Mouse (Mus musculus) embryonic fibroblast, embryonic 13.5 days (primary cell): ENCODE measurements around the gene Pcbp1. TPM values are rescaled to one million over a fixed set of nuclear protein-coding genes. Genes with fewer than 3 reads are reported as not detected.

Experiments used
- H3K27ac ChIP-seq: 2 replicates; pipeline ENCODE4 v1.5.1; 2012; ENCODE audit warnings: low read length, control low read depth, inconsistent platforms; ENCODE audit not compliant: insufficient read depth
- H3K4me1 ChIP-seq: 2 replicates; pipeline ENCODE4 v1.6.1; 2011; ENCODE audit warnings: low read length; ENCODE audit not compliant: control insufficient read depth, insufficient read depth
- H3K4me3 ChIP-seq: 2 replicates; pipeline ENCODE4 v1.5.1; 2011; ENCODE audit warnings: mild to moderate bottlenecking, control low read depth, low read length; ENCODE audit not compliant: insufficient read depth
- CTCF ChIP-seq: IDR thresholded peaks from 2 replicates; pipeline ENCODE4 v1.5.1; 2011; ENCODE audit warnings: mild to moderate bottlenecking, control low read depth, low read length, moderate library complexity, borderline replicate concordance; ENCODE audit not compliant: insufficient read depth
- POLR2A ChIP-seq: IDR thresholded peaks from 2 replicates; pipeline ENCODE4 v1.6.1; 2011; ENCODE audit warnings: low read depth, mild to moderate bottlenecking, control low read depth, low read length, moderate library complexity
- polyA plus RNA-seq: library from polyadenylated mRNA; stranded (reverse); fragments of >200 nt; gene quantifications from 2 replicates; pipeline ENCODE4 v1.2.4, GENCODE M21; 2011; ENCODE audit warnings: low read depth; ENCODE audit not compliant: missing spikeins, insufficient read length

The Pcbp1 gene
- polyA plus RNA-seq, 1 experiment = 176 TPM

DNA sequence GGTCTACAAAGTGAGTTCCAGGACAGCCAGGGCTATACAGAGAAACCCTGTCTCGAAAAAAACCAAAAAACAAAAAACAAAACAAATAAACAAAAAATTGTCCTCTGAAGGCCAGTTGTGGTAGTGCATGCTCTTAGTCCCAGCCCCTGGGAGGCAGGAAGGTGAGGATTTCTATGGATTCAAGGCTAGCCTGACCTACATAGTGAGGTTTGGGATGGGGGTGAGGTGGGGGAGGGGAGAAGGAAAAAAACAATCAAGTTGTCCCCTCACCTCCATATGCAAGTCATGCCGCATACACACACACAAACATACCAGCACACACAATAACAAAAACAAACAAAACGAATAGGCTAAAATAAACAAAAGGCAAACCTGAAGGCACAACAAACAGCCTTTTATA lies 17.4 kb downstream of the Pcbp1 start:
- TF ChIP-seq CTCF (no peak), POLR2A (no peak)
- no peak overlapping the region for H3K4me3 ChIP-seq
- no peak overlapping the region for H3K27ac ChIP-seq
- H3K4me1 ChIP-seq = no peaks in the 10 kb centered on the region

DNA sequence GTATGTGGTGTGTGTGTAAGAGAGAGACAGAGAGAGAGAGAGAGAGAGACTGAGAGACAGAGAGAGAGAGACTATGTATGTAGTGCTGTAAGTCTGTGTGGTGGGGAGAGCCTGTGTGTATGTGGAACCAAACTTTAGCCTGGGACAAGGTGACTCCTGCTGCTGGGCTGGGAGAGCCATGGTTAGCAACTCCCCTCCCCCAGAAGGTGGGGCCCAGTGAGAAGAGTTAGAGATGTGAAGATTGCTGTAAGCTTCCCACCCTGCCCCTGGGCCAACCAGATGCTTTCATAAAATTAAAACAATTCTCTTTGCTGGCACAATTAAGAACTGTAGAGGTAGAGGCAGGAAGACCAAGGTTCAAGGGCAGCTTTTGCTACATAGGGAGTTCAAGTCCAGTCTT lies 19.0 kb downstream of the Pcbp1 start:
- no peak for TF ChIP-seq CTCF
- no peak for TF ChIP-seq POLR2A
- no peak overlapping the region for H3K4me3 ChIP-seq
- H3K27ac ChIP-seq = no peak overlapping the region

GRCm38 (mm10) chr6:86506309-86506708 lies 19.8 kb downstream of the Pcbp1 start:
- TF ChIP-seq POLR2A = no peak
- no peak for TF ChIP-seq CTCF
- no peak overlapping the region for H3K4me3 ChIP-seq
- no peaks in the 10 kb centered on the region for H3K4me1 ChIP-seq

More for the DNA sequence above, 19.0 kb downstream of the Pcbp1 start:
- H3K4me1 ChIP-seq = no peaks in the 10 kb centered on the region

DNA sequence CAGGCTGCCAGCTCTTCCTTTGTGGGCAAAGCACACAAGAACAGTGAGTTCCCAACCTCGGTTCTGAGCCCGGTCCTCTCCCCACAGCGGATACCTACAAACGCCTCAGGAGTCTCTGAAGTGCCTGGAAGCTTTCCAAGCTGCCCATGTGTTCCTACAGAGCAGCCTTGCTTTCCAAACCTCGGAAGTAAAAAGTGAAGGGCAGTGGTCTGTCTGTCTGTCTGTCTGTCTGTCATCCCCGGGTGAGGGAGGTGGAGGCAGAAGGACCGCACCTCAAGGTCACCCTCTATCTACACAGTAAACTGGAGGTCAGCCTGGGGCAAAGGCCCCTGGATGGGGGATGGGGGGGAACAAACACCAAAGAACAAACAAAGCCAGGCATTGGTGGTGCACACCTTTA lies 20.4 kb downstream of the Pcbp1 start:
- H3K27ac ChIP-seq = no peak overlapping the region
- TF ChIP-seq CTCF (no peak), POLR2A (no peak)
- no peak overlapping the region for H3K4me3 ChIP-seq
- H3K4me1 ChIP-seq = no peaks in the 10 kb centered on the region

More at GRCm38 (mm10) chr6:86506309-86506708, 19.8 kb downstream of the Pcbp1 start:
- H3K27ac ChIP-seq = no peak overlapping the region

DNA sequence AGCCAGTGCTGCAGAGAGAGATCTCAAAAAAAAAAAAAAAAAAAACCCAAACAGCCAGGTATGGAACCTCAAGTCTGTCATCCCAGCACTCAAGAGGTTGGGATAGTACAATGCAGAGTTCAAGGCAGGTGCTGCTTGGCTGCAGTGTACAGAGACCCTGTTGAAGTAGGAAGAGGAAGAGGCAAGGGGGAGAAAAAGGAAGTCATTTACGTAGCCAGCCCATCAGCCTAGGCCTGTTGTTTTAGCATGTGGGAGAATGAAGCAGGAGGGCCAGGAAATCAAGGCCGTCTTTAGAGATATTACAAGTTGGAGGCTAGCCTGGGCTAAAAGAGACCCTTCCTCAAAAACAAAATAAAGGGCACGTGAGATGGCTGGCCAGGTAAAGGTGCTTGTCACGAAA lies 22.6 kb downstream of the Pcbp1 start:
- H3K4me1 ChIP-seq = no peaks in the 10 kb centered on the region
- no peak overlapping the region for H3K4me3 ChIP-seq
- TF ChIP-seq CTCF (no peak), POLR2A (no peak)
- no peak overlapping the region for H3K27ac ChIP-seq

DNA sequence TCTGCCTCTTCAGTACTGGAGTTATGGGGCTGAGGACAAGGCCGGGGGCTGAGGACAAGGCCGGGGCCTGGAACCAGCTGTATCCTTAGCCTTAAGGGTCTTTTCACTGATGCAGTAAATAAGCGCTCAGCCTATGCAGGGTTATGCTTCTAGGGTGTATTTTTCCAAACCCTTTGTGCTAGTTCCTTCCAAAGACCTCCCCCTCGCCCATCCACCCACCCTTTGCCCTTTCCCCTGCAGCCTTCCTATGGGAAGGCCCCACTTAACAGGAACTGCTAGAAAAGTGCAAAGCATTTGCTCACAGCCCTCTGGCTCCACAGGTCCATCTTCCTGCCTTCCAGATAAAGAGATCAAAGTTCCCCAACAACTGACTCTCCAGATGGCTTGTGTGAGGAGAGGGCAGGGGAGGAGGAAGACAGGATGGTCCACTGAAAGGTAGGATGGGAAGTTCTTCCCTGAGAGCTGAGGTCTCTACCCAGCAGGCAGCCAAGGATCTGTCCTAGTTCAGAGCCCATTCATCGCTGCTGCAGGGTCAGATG lies 26.5 kb downstream of the Pcbp1 start:
- TF ChIP-seq POLR2A = no peak
- TF ChIP-seq CTCF = no peak
- Histone ChIP-seq H3K4me3 (no peak overlapping the region), H3K27ac (no peak overlapping the region), H3K4me1 (no peaks in the 10 kb centered on the region)

- Histone ChIP-seq H3K27ac (no peak overlapping the region), H3K4me1 (peaks cover 4% of the 10 kb centered on the region), H3K4me3 (no peak overlapping the region)
- TF ChIP-seq CTCF (no peak), POLR2A (no peak)
Measured at GRCm38 (mm10) chr6:86497942-86498732, 28.0 kb downstream of the Pcbp1 start.

DNA sequence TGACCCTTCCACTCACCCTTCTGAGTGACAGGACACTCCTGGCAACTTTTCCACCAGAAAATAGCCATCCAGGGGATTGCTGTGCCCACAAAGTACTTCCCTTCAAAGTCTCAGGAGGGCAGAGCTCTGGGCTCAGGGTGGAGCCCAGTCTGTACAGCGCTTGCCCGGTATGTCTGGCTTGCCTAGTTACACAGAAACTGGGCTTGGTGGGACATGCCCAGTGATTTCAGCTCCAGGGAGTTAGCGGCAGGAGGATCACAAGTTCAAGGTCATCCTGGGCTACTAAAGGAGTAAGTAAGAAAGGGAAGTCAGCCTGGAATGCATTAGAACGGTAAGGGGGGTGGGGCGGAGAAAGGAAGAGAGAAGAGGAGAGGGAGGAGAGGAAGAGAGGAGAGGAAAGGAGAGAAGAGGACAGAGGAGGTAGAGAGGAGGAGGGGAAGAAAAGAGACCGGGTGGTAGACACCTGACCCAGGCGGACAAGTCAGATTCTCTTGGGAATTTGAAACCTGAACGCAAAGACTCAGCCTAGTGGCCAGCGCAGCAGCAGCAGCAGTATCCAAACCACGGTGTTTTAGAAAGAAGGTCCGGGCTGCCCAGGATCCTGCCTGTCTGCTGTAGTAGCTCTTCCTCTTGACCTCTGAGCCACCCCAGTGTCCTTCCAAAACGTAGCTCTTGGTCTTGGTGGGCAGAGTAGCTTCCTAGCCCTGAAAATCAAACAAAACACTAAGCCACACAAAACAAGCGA lies 28.9 kb downstream of the Pcbp1 start:
- Histone ChIP-seq H3K4me1 (peaks cover 4% of the 10 kb centered on the region), H3K4me3 (no peak overlapping the region), H3K27ac (no peak overlapping the region)
- TF ChIP-seq POLR2A (no peak; the same call in 1 of the 2 replicates), CTCF (no peak)

DNA sequence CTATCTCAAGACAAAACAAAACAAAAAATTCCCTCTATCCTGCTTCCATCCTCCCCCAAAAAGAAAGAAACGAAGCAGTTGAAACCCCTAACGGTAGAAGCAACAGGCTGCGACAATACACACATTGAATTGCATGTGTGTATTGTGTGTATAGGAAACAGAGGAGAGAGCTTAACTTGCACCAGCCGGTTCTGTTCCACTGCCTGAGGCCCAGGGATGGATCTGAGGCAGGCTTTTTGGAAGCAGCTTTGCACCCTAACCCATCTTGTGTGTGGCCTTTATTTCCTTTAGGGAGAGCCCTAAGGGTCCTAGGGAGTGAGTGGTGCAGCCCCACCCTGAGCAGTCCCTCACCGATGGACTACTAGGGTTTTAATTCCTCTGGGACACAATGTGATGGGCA lies 29.5 kb downstream of the Pcbp1 start:
- Histone ChIP-seq H3K4me1 (peaks cover 4% of the 10 kb centered on the region), H3K27ac (no peak overlapping the region), H3K4me3 (no peak overlapping the region)
- no peak for TF ChIP-seq POLR2A
- no peak for TF ChIP-seq CTCF

DNA sequence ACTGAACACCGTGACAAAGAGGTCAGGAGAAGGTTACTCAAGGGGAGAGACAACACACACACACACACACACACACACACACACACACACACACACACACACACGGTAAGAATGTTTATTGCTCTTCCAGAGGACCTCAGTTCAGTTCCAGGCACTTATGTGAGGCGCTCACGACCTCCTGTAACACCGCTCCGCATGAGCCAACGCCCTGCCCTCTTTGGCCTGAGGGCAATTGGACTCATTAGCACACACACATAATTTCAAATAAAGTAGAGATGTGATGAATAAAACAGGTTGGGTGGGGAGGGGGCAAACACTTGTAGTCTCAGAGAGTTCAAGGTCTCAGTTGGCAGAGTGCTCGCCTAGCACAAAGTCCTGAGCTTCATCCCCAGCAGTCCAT lies 30.0 kb downstream of the Pcbp1 start:
- TF ChIP-seq POLR2A = no peak
- TF ChIP-seq CTCF = no peak
- no peak overlapping the region for H3K27ac ChIP-seq
- H3K4me3 ChIP-seq = no peak overlapping the region
- peaks cover 4% of the 10 kb centered on the region for H3K4me1 ChIP-seq

DNA sequence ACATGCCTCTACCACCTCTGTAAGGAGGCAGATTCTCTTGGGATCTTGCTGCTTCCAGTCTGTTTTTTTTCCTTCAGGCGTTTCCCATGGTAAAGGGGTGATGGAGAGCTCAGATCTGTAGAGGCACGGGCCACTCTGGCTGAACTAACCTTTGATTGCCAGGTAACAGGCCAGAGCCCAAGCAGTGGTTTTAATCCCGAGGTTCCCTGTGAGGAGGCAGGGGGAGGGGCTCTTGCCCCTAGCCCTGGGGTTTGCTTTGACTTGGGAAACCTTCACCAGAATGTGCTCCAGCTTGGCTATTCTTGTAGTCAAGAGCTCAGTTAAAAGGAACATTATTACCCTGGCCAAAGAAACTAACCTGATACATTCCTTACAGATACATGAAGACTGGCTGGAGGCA lies 30.5 kb downstream of the Pcbp1 start:
- Histone ChIP-seq H3K4me3 (no peak overlapping the region), H3K4me1 (peaks cover 4% of the 10 kb centered on the region), H3K27ac (no peak overlapping the region)
- TF ChIP-seq POLR2A (no peak), CTCF (no peak)
